Mouse (Mus musculus): ENCODE measurements around the gene Avl9.

Avl9 gene

GRCm38 (mm10) chr6:56796232-56796631 is 81.5 kb downstream of the Avl9 start:
- DNase-seq = no peak

GRCm38 (mm10) chr6:56796668-56797141 is 82.0 kb downstream of the Avl9 start:
- peak; percentile 34 to 35 for DNase-seq

GRCm38 (mm10) chr6:56797311-56798151 is 82.8 kb downstream of the Avl9 start, which contains the start of gene Kbtbd2:
TSS of gene Kbtbd2 (minus strand) at chr6:56797813.
- DNase-seq = peak; percentile 94 to 96

- DNase-seq = peak in 1 of 2 experiments; percentile 16
Observed at GRCm38 (mm10) chr6:56798152-56798465, 83.4 kb downstream of the Avl9 start.

- DNase-seq = no peak
Observed at GRCm38 (mm10) chr6:56805026-56805425, 90.3 kb downstream of the Avl9 start.

- DNase-seq = no peak
Observed at GRCm38 (mm10) chr6:56806195-56806594, 91.5 kb downstream of the Avl9 start.

- DNase-seq = peak; percentile 29 to 42
Observed at GRCm38 (mm10) chr6:56808656-56809055, 94.0 kb downstream of the Avl9 start.

Measured in kidney, adult 8-10 months (tissue).